Mouse (Mus musculus) lung, embryonic 14.5 days (tissue): Measurements from ENCODE around the gene N4bp1. TPM values are rescaled to one million over a fixed set of nuclear protein-coding genes. Genes with fewer than 3 reads are reported as not detected.

ENCODE experiments used
- ATAC-seq: fragments of 200-750 bp; cut with Nextera tagmentation; 2 replicates; pipeline ENCODE4 v1.8.0; 2017; ENCODE audit warnings: mild to moderate bottlenecking, moderate TSS enrichment, moderate library complexity; ENCODE audit not compliant: insufficient read depth
- DNase-seq: peaks from one replicate; pipeline ENCODE4 v3.0.0-alpha.2; 2015
- H3K27ac ChIP-seq: fragments of 300-500 bp; sonication (generic); 2 replicates; pipeline ENCODE4 v1.5.1; 2014; ENCODE audit warnings: low read depth, mild to moderate bottlenecking, moderate library complexity
- H3K27me3 ChIP-seq: fragments of 300-500 bp; sonication (generic); 2 replicates; pipeline ENCODE4 v1.6.1; 2014; ENCODE audit warnings: low read length, control low read depth; ENCODE audit not compliant: insufficient read depth
- H3K36me3 ChIP-seq: fragments of 300-500 bp; sonication (generic); 2 replicates; pipeline ENCODE4 v1.6.1; 2014; ENCODE audit warnings: control low read depth; ENCODE audit not compliant: insufficient read depth
- H3K4me1 ChIP-seq: fragments of 300-500 bp; sonication (generic); 2 replicates; pipeline ENCODE4 v1.6.1; 2014; ENCODE audit warnings: antibody characterized with exemption, control low read depth; ENCODE audit not compliant: insufficient read depth
- H3K4me2 ChIP-seq: fragments of 300-500 bp; sonication (generic); 2 replicates; pipeline ENCODE4 v1.6.1; 2014; ENCODE audit warnings: mild to moderate bottlenecking
- H3K4me3 ChIP-seq: fragments of 300-500 bp; sonication (generic); 2 replicates; pipeline ENCODE4 v1.5.1; 2014; ENCODE audit warnings: low read depth, low read length
- H3K9ac ChIP-seq: fragments of 300-500 bp; sonication (generic); 2 replicates; pipeline ENCODE4 v1.6.1; 2014
- H3K9me3 ChIP-seq: fragments of 300-500 bp; sonication (generic); 2 replicates; pipeline ENCODE4 v1.6.1; 2016; ENCODE audit warnings: low read depth, low read length, control low read depth
- CTCF ChIP-seq: IDR thresholded peaks from 2 replicates; pipeline ENCODE4 v1.5.1; 2016; ENCODE audit warnings: antibody characterized with exemption, low read depth
- WGBS: fragments of 180-500 bp; shearing (Covaris S2); extraction: QIAGEN DNeasy Blood & Tissue Kit; methylation state at CpG from one replicate; pipeline ENCODE4 v1.1.7; 2014; 5-methylcytosine and 5-hydroxymethylcytosine counted together
- polyA plus RNA-seq: library from polyadenylated mRNA; unstranded; fragments of >200 nt; fragmentation: Nextera tagmentation; extraction: Ambion mirVana; gene quantifications from 2 replicates; pipeline ENCODE4 v1.2.1, GENCODE M21; 2014

N4bp1 gene
- polyA plus RNA-seq, 1 experiment from 2014 or later: 11.5 TPM

DNA sequence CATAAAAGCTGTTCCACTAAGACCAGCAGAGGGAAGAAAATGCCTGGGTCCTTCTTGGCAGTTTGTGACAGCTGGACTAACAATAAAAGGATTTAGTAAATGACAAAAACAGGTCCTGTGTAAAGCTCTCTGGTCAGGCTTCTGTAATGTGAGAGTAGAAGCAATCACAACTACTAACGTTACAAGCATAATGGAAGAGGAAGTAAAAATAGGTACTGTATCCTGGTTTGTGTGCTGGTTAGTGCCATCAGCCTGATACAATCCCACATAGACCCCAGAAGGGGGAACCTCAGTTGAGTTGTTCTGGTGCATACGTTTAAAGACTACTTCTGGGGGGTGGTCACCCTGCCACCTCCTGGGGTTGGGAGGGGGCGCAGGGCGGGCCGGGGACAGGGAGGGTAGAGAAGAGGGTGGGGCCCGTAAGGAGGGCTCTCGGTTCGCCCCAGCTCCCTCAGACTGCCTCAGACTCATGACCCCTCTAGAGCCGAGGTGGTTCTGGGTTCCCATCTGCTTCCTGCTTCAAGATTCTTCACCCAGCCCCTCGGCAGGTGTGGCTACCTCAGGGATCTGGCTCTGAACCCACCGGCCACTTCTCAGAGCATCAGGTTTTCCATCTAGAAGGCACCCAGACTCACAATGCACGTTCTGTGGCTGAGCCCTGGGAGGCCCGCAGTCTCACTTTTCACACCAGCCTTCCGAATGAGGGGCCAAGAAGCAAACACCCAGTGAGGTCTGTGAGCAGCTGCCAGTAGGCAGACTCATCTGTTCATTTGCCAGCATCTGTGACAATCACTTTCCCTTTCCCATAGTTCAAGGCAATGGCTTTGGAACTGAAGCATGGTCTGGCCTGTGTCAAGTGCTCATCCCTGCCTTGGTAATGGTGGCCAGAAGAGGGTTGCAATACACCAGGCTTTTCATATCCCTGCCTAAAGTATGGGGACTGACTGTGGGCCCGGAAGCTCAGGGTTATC lies 75.8 kb downstream of the N4bp1 start:
- H3K27ac ChIP-seq: no peak overlapping the region
- H3K36me3 ChIP-seq: no peaks in the 10 kb centered on the region
- H3K4me1 ChIP-seq: no peaks in the 10 kb centered on the region
- H3K27me3 ChIP-seq: no peaks in the 10 kb centered on the region
- no peak overlapping the region for H3K4me2 ChIP-seq
- no peak for ATAC-seq
- H3K9ac ChIP-seq: no peak overlapping the region
- H3K9me3 ChIP-seq: no peaks in the 10 kb centered on the region
- H3K4me3 ChIP-seq: no peak overlapping the region
- TF ChIP-seq CTCF: no peak
- no peak for DNase-seq
- WGBS: 75% methylated on average over 15 of the region's 15 CpGs

DNA sequence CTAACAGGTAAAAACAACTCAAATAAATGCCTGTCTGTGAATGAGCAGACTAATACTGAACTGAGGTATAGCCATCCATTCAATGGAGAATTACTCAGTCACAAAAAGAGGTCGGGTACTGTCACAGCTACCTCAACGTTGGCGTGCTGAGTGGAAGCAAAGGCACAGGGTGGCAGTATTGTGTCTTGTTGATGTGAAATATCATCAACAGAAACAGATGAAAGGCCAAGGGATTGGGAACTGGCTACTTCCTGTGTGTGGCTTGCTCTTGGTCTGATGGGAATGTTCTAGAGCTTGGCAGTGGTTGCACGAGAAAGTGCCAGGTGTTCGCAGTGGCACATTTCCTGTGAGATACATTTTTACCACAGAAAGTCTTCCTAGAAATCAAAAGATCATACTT lies 76.8 kb downstream of the N4bp1 start:
- Histone ChIP-seq H3K4me3 (no peak overlapping the region), H3K9ac (no peak overlapping the region), H3K9me3 (no peaks in the 10 kb centered on the region), H3K27ac (no peak overlapping the region), H3K4me1 (no peaks in the 10 kb centered on the region), H3K36me3 (no peaks in the 10 kb centered on the region), H3K27me3 (no peaks in the 10 kb centered on the region), H3K4me2 (no peak overlapping the region)
- TF ChIP-seq CTCF: peak; percentile 24
- ATAC-seq (no peak), DNase-seq (peak; percentile 34)
- 68% methylated on average over 5 of the region's 5 CpGs for WGBS

DNA sequence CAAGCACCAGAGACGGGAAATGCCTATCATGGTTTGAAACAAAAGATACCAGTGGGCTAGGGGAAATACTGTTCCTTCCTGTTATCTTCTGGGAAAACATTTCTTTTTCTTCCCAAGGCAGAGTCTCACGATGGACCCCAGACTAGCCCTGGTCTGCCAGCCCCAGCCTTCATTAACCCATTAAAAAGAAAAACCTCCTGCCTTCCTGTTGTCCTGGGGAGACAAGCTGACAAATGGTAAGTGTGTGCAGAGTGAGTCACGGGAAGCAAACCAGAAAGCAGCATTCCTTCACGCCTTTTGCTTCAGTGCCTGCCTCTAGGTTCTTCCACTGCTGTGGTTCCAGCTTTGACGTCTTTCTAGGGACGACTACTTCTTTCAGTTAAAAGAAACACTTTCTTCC lies 83.1 kb downstream of the N4bp1 start:
- WGBS: 28% methylated on average over 6 of the region's 6 CpGs
- ATAC-seq: no peak

DNA sequence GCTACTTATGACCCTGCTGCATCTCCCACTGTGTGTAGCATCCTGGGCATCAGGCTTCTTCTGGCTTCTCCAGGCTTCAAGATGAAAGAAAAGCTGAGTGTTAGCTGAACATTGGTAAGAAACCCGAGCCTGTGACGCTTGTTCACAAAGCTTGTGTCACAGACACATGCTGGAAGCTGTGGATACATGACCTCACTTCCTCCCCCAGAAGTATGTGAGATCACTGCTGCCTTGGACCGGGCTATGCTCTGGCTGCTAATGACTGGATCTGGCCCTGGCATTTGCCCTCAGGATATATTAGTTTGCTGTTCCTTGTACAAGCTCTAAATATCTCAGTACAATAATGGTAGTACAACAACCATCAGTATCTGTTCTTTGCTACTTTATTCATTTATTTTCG lies 84.1 kb downstream of the N4bp1 start:
- no peaks in the 10 kb centered on the region for H3K36me3 ChIP-seq
- ATAC-seq (no peak), DNase-seq (peak; percentile 50)
- 34% methylated on average over 4 of the region's 4 CpGs for WGBS
- H3K27ac ChIP-seq: no peak overlapping the region
- H3K9ac ChIP-seq: no peak overlapping the region
- no peak overlapping the region for H3K4me3 ChIP-seq
- no peak for TF ChIP-seq CTCF
- H3K9me3 ChIP-seq: no peaks in the 10 kb centered on the region
- H3K4me2 ChIP-seq: no peak overlapping the region
- no peaks in the 10 kb centered on the region for H3K27me3 ChIP-seq
- no peaks in the 10 kb centered on the region for H3K4me1 ChIP-seq

More for the DNA sequence above, 83.1 kb downstream of the N4bp1 start:
- DNase-seq: no peak
- TF ChIP-seq CTCF: no peak
- H3K4me2 ChIP-seq: no peak overlapping the region
- no peaks in the 10 kb centered on the region for H3K4me1 ChIP-seq
- H3K9ac ChIP-seq: no peak overlapping the region
- no peak overlapping the region for H3K4me3 ChIP-seq
- 0 out of 2 replicates have a peak overlapping the region, but pooled peaks have one; percentile 21 for H3K27ac ChIP-seq
- no peaks in the 10 kb centered on the region for H3K36me3 ChIP-seq
- no peaks in the 10 kb centered on the region for H3K9me3 ChIP-seq
- no peaks in the 10 kb centered on the region for H3K27me3 ChIP-seq

DNA sequence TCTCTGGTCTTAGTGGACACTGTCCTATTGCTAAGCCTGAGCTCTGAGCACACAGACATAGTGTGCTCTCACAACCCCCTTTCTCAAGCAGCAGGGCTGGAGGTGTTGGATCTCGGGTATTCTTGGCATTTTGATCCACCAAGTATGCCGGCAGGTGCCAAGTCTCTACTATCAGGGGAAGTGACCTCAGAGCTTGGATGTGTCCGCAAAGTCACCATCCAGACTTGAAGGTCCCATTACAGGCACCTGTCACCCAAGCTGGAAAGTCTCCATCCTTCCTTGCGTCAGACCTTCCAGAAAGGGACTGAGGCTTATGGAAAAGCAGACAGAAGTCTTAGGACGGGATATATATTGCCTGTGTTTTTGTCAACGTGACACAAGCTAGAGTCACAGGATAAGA lies 86.9 kb downstream of the N4bp1 start:
- Histone ChIP-seq H3K27ac (no peak overlapping the region), H3K4me2 (no peak overlapping the region), H3K9ac (no peak overlapping the region), H3K4me1 (no peaks in the 10 kb centered on the region), H3K9me3 (no peaks in the 10 kb centered on the region), H3K4me3 (no peak overlapping the region), H3K27me3 (no peaks in the 10 kb centered on the region), H3K36me3 (no peaks in the 10 kb centered on the region)
- ATAC-seq (no peak), DNase-seq (no peak)
- WGBS: 90% methylated on average over 6 of the region's 6 CpGs
- TF ChIP-seq CTCF: no peak

DNA sequence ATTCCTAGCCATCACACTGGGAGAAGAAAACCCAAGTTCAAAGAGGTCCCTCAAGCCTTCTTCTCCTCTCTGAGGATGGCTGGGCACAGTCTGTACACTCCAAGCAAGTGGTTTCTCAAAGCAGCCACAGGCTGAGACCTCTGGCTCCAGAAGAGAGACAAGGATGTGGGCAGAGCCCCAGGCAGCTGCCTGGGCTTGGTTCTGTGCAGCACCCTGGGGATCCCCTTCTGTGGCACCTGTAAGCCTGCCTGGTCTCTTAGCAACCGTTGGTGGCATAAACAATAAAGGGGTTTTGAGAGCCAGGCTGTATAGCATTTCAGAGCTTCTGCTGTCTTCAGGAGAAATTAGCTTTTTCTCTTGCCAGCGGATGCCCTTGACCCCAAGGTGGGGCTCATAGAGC lies 87.4 kb downstream of the N4bp1 start:
- Histone ChIP-seq H3K27me3 (no peaks in the 10 kb centered on the region), H3K4me3 (no peak overlapping the region), H3K27ac (no peak overlapping the region), H3K9ac (no peak overlapping the region), H3K9me3 (no peaks in the 10 kb centered on the region), H3K4me1 (no peaks in the 10 kb centered on the region), H3K4me2 (no peak overlapping the region), H3K36me3 (no peaks in the 10 kb centered on the region)
- no peak for DNase-seq
- ATAC-seq: no peak
- no peak for TF ChIP-seq CTCF
- WGBS: 84% methylated on average over 2 of the region's 2 CpGs

DNA sequence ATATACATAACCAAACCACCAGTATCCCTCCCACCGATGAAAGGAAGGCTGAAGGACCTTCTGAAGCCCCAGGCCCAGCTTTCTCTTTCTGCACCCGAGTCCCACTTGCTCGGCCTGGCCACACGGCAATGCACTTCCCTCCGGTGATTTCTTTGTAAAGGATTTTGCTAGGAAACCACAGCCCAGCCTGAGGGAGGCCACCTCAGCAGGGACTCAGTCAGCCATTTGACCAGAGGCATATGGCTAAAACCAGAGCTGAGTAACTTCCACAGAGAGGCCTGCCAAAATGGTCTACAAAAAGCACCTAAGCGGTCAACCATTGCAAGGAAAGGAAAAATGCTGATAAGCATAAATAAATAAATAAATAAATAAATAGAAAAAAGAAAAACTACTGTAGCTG lies 90.3 kb downstream of the N4bp1 start:
- no peak for ATAC-seq
- 46% methylated on average over 6 of the region's 6 CpGs for WGBS
- no peak for DNase-seq
- Histone ChIP-seq H3K9me3 (no peaks in the 10 kb centered on the region), H3K4me3 (no peak overlapping the region), H3K27me3 (no peaks in the 10 kb centered on the region), H3K4me1 (no peaks in the 10 kb centered on the region), H3K9ac (no peak overlapping the region), H3K4me2 (no peak overlapping the region), H3K27ac (no peak overlapping the region), H3K36me3 (no peaks in the 10 kb centered on the region)
- no peak for TF ChIP-seq CTCF
